Comparison of ENCODE assay signal across 10 mouse cellular contexts in the genomic region with DNA sequence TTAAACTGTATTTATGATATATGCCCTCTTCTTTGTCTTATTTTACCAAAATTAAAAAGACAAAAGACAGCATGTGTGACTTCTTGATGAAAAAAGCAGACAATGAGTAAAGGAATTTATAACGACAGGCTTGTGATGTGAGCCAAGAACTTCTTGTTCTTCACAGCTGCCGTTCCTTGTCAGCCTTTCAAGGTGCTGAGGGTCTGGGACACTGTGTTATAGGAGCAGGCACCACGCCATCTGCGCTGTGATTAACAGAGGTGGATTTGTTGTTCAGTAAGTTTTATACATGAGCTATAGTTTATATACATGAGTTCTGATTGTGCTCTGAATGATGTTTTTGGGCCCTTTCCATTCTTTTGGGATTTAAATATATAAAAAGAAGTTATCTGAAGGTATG. TPM values are rescaled to one million over a fixed set of nuclear protein-coding genes. Genes with fewer than 3 reads are reported as not detected.
A peak's percentile ranks its signal among the peaks of the same experiment; 100 is the strongest.
DNase-seq lines count a peak whose midpoint lies in the region; ATAC-seq lines count a peak whose summit lies in the region.
"Had no signal": no experiment of that assay in that cellular context is flagged by ENCODE, and none has a peak within 500 bp of the region (broad histone marks: within the 10 kb centered on the region; RNA-seq: fewer than 3 reads in every experiment).

No protein-coding gene starts in this region.

- intact Hi-C loops in heart, postnatal 14 days (cut with DNase I), result no loop called here

- H3K27ac ChIP-seq in intestine, embryonic 14.5 days (ENCODE audit: low read depth), result peak overlapping the region; percentile 40
- no peak overlapping the region for H3K27ac ChIP-seq in intestine, embryonic 15.5 days
- H3K27ac ChIP-seq: embryonic facial prominence, embryonic 12.5 days had no signal

- no peaks in the 10 kb centered on the region for H3K9me3 ChIP-seq in intestine, embryonic 14.5 days (ENCODE audit: control insufficient read depth, low read length)
- H3K9me3 ChIP-seq in intestine, embryonic 15.5 days, result no peaks in the 10 kb centered on the region
- H3K9me3 ChIP-seq: embryonic facial prominence, embryonic 12.5 days had no signal

- DNase-seq in intestine, embryonic 14.5 days (ENCODE audit: low spot score), result no peak
- DNase-seq in fat pad, adult 2 months (ENCODE audit: extremely low read depth, low read depth, low spot score), result peak; percentile 61
- DNase-seq in heart, postnatal 14 days, result peak; percentile 55 to 67
- peak; percentile 82 for DNase-seq in skeletal muscle tissue, adult 2 months (ENCODE audit: low read depth, low spot score)
- no peak for DNase-seq in B cell, adult 2 months
- no peak for DNase-seq in frontal cortex, postnatal 14 days (ENCODE audit: low spot score in 2 of 2)
- DNase-seq in layer of hippocampus, postnatal 14 days (ENCODE audit: low spot score in 2 of 2), result no peak

- H3K4me3 ChIP-seq in intestine, embryonic 14.5 days (ENCODE audit: low read depth, low read length), result no peak overlapping the region
- no peak overlapping the region for H3K4me3 ChIP-seq in intestine, embryonic 15.5 days (replicated peaks)
- H3K4me3 ChIP-seq: embryonic facial prominence, embryonic 12.5 days had no signal

- H3K27me3 ChIP-seq in intestine, embryonic 14.5 days (replicated peaks; ENCODE audit: control insufficient read depth, insufficient read depth, low read length), result no peaks in the 10 kb centered on the region
- H3K27me3 ChIP-seq in intestine, embryonic 15.5 days (replicated peaks), result no peaks in the 10 kb centered on the region
- H3K27me3 ChIP-seq: embryonic facial prominence, embryonic 12.5 days had no signal

- ATAC-seq in intestine, embryonic 14.5 days (replicated peaks; ENCODE audit: low FRiP score, low TSS enrichment, low read depth), result no peak
- no peak for ATAC-seq in intestine, embryonic 15.5 days

- no peak overlapping the region for H3K4me2 ChIP-seq in intestine, embryonic 14.5 days (ENCODE audit: low read length)
- H3K4me2 ChIP-seq in intestine, embryonic 15.5 days (replicated peaks), result no peak overlapping the region
- H3K4me2 ChIP-seq: embryonic facial prominence, embryonic 12.5 days had no signal

- no peaks in the 10 kb centered on the region for H3K36me3 ChIP-seq in intestine, embryonic 14.5 days (ENCODE audit: control insufficient read depth, insufficient read depth, low read length)
- no peaks in the 10 kb centered on the region for H3K36me3 ChIP-seq in intestine, embryonic 15.5 days
- H3K36me3 ChIP-seq: embryonic facial prominence, embryonic 12.5 days had no signal

- no peak overlapping the region for H3K9ac ChIP-seq in intestine, embryonic 14.5 days (ENCODE audit: low read length)
- H3K9ac ChIP-seq in intestine, embryonic 15.5 days, result no peak overlapping the region
- H3K9ac ChIP-seq: embryonic facial prominence, embryonic 12.5 days; liver, postnatal 0 days had no signal

- 69% methylated on average over 4 of the region's 4 CpGs for WGBS in intestine, embryonic 14.5 days
- 71% methylated on average over 4 of the region's 4 CpGs for WGBS in intestine, embryonic 15.5 days

- H3K4me1 ChIP-seq in intestine, embryonic 14.5 days (replicated peaks; ENCODE audit: control insufficient read depth, insufficient read depth, low read length), result peaks cover 8% of the 10 kb centered on the region
- peaks cover 7% of the 10 kb centered on the region for H3K4me1 ChIP-seq in intestine, embryonic 15.5 days (replicated peaks)

RNA-seq across cellular contexts. Expression of a gene that starts 13.7 kb away (rescaled TPM):
- 0.55 and 1.0 TPM in 2 replicates for polyA plus RNA-seq in intestine, embryonic 14.5 days (2014; fragmentation: Nextera tagmentation; extraction: Ambion mirVana)
- 0.68 and 0.77 TPM in 2 replicates for polyA plus RNA-seq in intestine, embryonic 15.5 days (2015; fragmentation: Nextera tagmentation; extraction: Ambion mirVana)
- total RNA-seq in heart, postnatal 14 days (2021), result 1 to 10 TPM; 1.2 to 1.4 TPM
- total RNA-seq in layer of hippocampus, postnatal 14 days (2021), result 1 to 10 TPM; 2.0 to 2.2 TPM

RNA-seq across cellular contexts. Expression of a gene that starts 25.2 kb away (rescaled TPM):
- 0.38 and 0.95 TPM in 2 replicates for polyA plus RNA-seq in intestine, embryonic 14.5 days (2014; fragmentation: Nextera tagmentation; extraction: Ambion mirVana)
- polyA plus RNA-seq in intestine, embryonic 15.5 days (2015; fragmentation: Nextera tagmentation; extraction: Ambion mirVana), result 0.84 and 0.92 TPM in 2 replicates
- total RNA-seq in heart, postnatal 14 days (2021), result 10 to 100 TPM; 16.4 to 19.1 TPM
- total RNA-seq in layer of hippocampus, postnatal 14 days (2021), result 1 to 10 TPM; 3.6 to 6.1 TPM

RNA-seq across cellular contexts. Expression of a gene that starts 58.4 kb away (rescaled TPM):
- 18.5 and 18.7 TPM in 2 replicates for polyA plus RNA-seq in intestine, embryonic 14.5 days (2014; fragmentation: Nextera tagmentation; extraction: Ambion mirVana)
- 19.1 and 19.7 TPM in 2 replicates for polyA plus RNA-seq in intestine, embryonic 15.5 days (2015; fragmentation: Nextera tagmentation; extraction: Ambion mirVana)
- total RNA-seq in heart, postnatal 14 days (2021), result 1 to 10 TPM; 7.1 to 7.4 TPM
- total RNA-seq in layer of hippocampus, postnatal 14 days (2021), result 10 to 100 TPM; 21.7 to 22.1 TPM

Comparison
In these comparisons a context has a peak if more than half of its experiments do, and no peak if none do; other contexts are left out.
1. DNase-seq: peak in fat pad, adult 2 months (single experiment), heart, postnatal 14 days (2 of 2) and skeletal muscle tissue, adult 2 months (single experiment); none in intestine, embryonic 14.5 days (single experiment), B cell, adult 2 months (0 of 2), frontal cortex, postnatal 14 days (0 of 2) and layer of hippocampus, postnatal 14 days (0 of 2).